Mouse (Mus musculus): ENCODE data around the gene Dcaf4. TPM values are rescaled to one million over a fixed set of nuclear protein-coding genes. Genes with fewer than 3 reads are reported as not detected.

Gene Dcaf4
- polyA plus RNA-seq (2012; fragmentation: generic; extraction: Trizol) = 13.7 TPM

- no peaks in the 10 kb centered on the region for H3K27me3 ChIP-seq (ENCODE audit: control insufficient read depth, insufficient read depth, insufficient read length)
- H3K79me2 ChIP-seq (ENCODE audit: control insufficient read depth, insufficient read depth) = no peaks in the 10 kb centered on the region
- peak within 1 kb of the TSS; percentile 43 for H3K4me3 ChIP-seq
- no peak within 1 kb of the TSS for H3ac ChIP-seq (ENCODE audit: control insufficient read depth, insufficient read length)
- no peaks in the 10 kb centered on the region for H3K36me3 ChIP-seq (ENCODE audit: control insufficient read depth, insufficient read depth)
- H3K4me2 ChIP-seq (ENCODE audit: low read depth) = peak within 1 kb of the TSS; percentile 92
- no peak for TF ChIP-seq MYOG (IDR thresholded peaks at IDR 0.05; ENCODE audit: control insufficient read depth in 1 of 3, insufficient read depth in 1 of 3, insufficient read length in 2 of 3, low read depth in 2 of 3)
- TF ChIP-seq SRF (IDR thresholded peaks at IDR 0.05; ENCODE audit: control insufficient read depth, insufficient read length, low read depth) = peak; percentile 90
- no peak for TF ChIP-seq TCF12 (IDR thresholded peaks at IDR 0.05; ENCODE audit: insufficient read depth, poor library complexity, severe bottlenecking)
- no peak for TF ChIP-seq MAX (IDR thresholded peaks at IDR 0.05; ENCODE audit: low read depth)
- TF ChIP-seq POLR2A (IDR thresholded peaks at IDR 0.05; ENCODE audit: insufficient read length, low read depth) = peak; percentile 57
- no peak for TF ChIP-seq REST (IDR thresholded peaks at IDR 0.05; ENCODE audit: insufficient read depth, insufficient read length)
- TF ChIP-seq TCF3 (IDR thresholded peaks at IDR 0.05; ENCODE audit: insufficient read length, low read depth) = no peak
- TF ChIP-seq CEBPB (IDR thresholded peaks at IDR 0.05; ENCODE audit: insufficient read depth, poor library complexity, severe bottlenecking) = no peak
- no peak for TF ChIP-seq MYOD1 (IDR thresholded peaks at IDR 0.05; ENCODE audit: control insufficient read depth in 1 of 3, insufficient read length in 2 of 3, low read depth in 2 of 3)
- no peak for TF ChIP-seq USF1 (IDR thresholded peaks at IDR 0.05; ENCODE audit: low read depth)
These were observed at the start of gene Dcaf4 for GRCm38 (mm10) chr12:83520311-83520890. Dcaf4 (plus strand) TSS chr12:83520466.

DNA sequence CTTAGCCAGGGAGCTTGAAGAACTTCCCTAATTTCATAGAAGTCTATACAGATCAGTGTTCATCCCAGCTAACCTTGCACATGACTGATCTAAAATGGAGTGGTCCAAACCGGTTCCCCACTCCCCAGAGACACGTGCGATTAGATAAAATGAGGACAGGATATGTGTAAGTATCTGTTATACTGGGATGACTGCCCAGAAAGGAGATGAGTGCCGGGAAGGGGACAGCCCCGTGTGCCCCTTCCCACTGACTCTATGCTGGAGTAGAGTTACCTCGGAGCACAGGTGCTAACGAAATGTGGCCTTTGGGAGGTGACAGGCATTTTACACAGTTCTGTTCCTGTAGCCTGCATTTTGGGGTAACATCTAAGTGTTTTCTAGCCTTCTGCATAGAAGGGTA is 48.5 kb upstream of the Dcaf4 start:
- H3K36me3 ChIP-seq (ENCODE audit: control insufficient read depth, insufficient read depth) = no peaks in the 10 kb centered on the region
- H3K4me3 ChIP-seq = no peak overlapping the region
- no peak overlapping the region for H3K4me2 ChIP-seq (ENCODE audit: low read depth)
- H3K79me2 ChIP-seq (ENCODE audit: control insufficient read depth, insufficient read depth) = no peaks in the 10 kb centered on the region
- peaks cover 29% of the 10 kb centered on the region for H3K27me3 ChIP-seq (ENCODE audit: control insufficient read depth, insufficient read depth, insufficient read length)
- no peak overlapping the region for H3ac ChIP-seq (ENCODE audit: control insufficient read depth, insufficient read length)
- TF ChIP-seq TCF3 (IDR thresholded peaks at IDR 0.05; ENCODE audit: insufficient read length, low read depth) = no peak
- no peak for TF ChIP-seq USF1 (IDR thresholded peaks at IDR 0.05; ENCODE audit: low read depth)
- TF ChIP-seq CEBPB (IDR thresholded peaks at IDR 0.05; ENCODE audit: insufficient read depth, poor library complexity, severe bottlenecking) = no peak
- no peak for TF ChIP-seq MYOG (IDR thresholded peaks at IDR 0.05; ENCODE audit: control insufficient read depth in 1 of 3, insufficient read depth in 1 of 3, insufficient read length in 2 of 3, low read depth in 2 of 3)
- no peak for TF ChIP-seq MYOD1 (IDR thresholded peaks at IDR 0.05; ENCODE audit: control insufficient read depth in 1 of 3, insufficient read length in 2 of 3, low read depth in 2 of 3)
- TF ChIP-seq E2F4 (IDR thresholded peaks at IDR 0.05; ENCODE audit: insufficient read depth) = no peak
- TF ChIP-seq MAX (IDR thresholded peaks at IDR 0.05; ENCODE audit: low read depth) = no peak
- TF ChIP-seq TCF12 (IDR thresholded peaks at IDR 0.05; ENCODE audit: insufficient read depth, poor library complexity, severe bottlenecking) = no peak
- no peak for TF ChIP-seq POLR2A (IDR thresholded peaks at IDR 0.05; ENCODE audit: insufficient read length, low read depth)
- no peak for TF ChIP-seq POLR2AphosphoS2 (IDR thresholded peaks at IDR 0.05; ENCODE audit: insufficient read length, low read depth)

- TF ChIP-seq REST (IDR thresholded peaks at IDR 0.05; ENCODE audit: insufficient read depth, insufficient read length) (no peak), E2F4 (IDR thresholded peaks at IDR 0.05; ENCODE audit: insufficient read depth) (no peak), SRF (IDR thresholded peaks at IDR 0.05; ENCODE audit: control insufficient read depth, insufficient read length, low read depth) (no peak), MYOG (IDR thresholded peaks at IDR 0.05; ENCODE audit: control insufficient read depth in 1 of 3, insufficient read depth in 1 of 3, insufficient read length in 2 of 3, low read depth in 2 of 3) (no peak), POLR2A (IDR thresholded peaks at IDR 0.05; ENCODE audit: insufficient read length, low read depth) (no peak), TCF3 (IDR thresholded peaks at IDR 0.05; ENCODE audit: insufficient read length, low read depth) (no peak), MAX (IDR thresholded peaks at IDR 0.05; ENCODE audit: low read depth) (no peak), MYOD1 (IDR thresholded peaks at IDR 0.05; ENCODE audit: control insufficient read depth in 1 of 3, insufficient read length in 2 of 3, low read depth in 2 of 3) (no peak)
- Histone ChIP-seq H3K4me3 (no peak overlapping the region), H3K27me3 (ENCODE audit: control insufficient read depth, insufficient read depth, insufficient read length) (peaks cover 34% of the 10 kb centered on the region), H3K4me2 (ENCODE audit: low read depth) (no peak overlapping the region), H3K79me2 (ENCODE audit: control insufficient read depth, insufficient read depth) (no peaks in the 10 kb centered on the region), H3K36me3 (ENCODE audit: control insufficient read depth, insufficient read depth) (no peaks in the 10 kb centered on the region), H3ac (ENCODE audit: control insufficient read depth, insufficient read length) (no peak overlapping the region)
These were observed 46.2 kb upstream of the Dcaf4 start for GRCm38 (mm10) chr12:83473987-83474600.

DNA sequence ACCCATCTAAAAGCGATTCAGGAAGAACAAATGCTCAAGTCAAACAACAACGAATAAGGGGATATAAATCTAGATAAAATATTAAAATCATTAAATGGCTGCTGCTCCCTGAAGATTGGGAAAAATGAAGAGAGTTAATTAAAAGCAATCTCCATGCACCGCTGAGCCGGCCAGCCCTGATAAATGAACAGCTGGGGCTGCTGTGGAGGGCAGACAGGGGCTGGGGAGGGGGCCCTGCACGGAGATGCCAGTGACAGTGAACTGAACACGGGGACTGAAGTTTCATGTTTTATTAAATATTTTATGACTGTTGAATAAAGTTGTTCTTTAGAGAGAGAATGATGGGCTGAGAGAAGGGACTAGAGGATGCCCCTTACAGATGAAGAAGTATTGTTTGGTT is 44.8 kb upstream of the Dcaf4 start:
- TF ChIP-seq USF1 (IDR thresholded peaks at IDR 0.05; ENCODE audit: low read depth) = no peak
- no peaks in the 10 kb centered on the region for H3K36me3 ChIP-seq (ENCODE audit: control insufficient read depth, insufficient read depth)
- H3K27me3 ChIP-seq (ENCODE audit: control insufficient read depth, insufficient read depth, insufficient read length) = peaks cover 34% of the 10 kb centered on the region
- H3K4me3 ChIP-seq = no peak overlapping the region
- no peaks in the 10 kb centered on the region for H3K79me2 ChIP-seq (ENCODE audit: control insufficient read depth, insufficient read depth)
- H3K4me2 ChIP-seq (ENCODE audit: low read depth) = no peak overlapping the region
- H3ac ChIP-seq (ENCODE audit: control insufficient read depth, insufficient read length) = no peak overlapping the region

- TF ChIP-seq POLR2A (IDR thresholded peaks at IDR 0.05; ENCODE audit: insufficient read length, low read depth) (no peak), E2F4 (IDR thresholded peaks at IDR 0.05; ENCODE audit: insufficient read depth) (no peak), CEBPB (IDR thresholded peaks at IDR 0.05; ENCODE audit: insufficient read depth, poor library complexity, severe bottlenecking) (no peak), MYOD1 (IDR thresholded peaks at IDR 0.05; ENCODE audit: control insufficient read depth in 1 of 3, insufficient read length in 2 of 3, low read depth in 2 of 3) (no peak), TCF12 (IDR thresholded peaks at IDR 0.05; ENCODE audit: insufficient read depth, poor library complexity, severe bottlenecking) (no peak), SRF (IDR thresholded peaks at IDR 0.05; ENCODE audit: control insufficient read depth, insufficient read length, low read depth) (no peak), TCF3 (IDR thresholded peaks at IDR 0.05; ENCODE audit: insufficient read length, low read depth) (no peak), MAX (IDR thresholded peaks at IDR 0.05; ENCODE audit: low read depth) (no peak), MYOG (IDR thresholded peaks at IDR 0.05; ENCODE audit: control insufficient read depth in 1 of 3, insufficient read depth in 1 of 3, insufficient read length in 2 of 3, low read depth in 2 of 3) (no peak)
- H3K79me2 ChIP-seq (ENCODE audit: control insufficient read depth, insufficient read depth) = no peaks in the 10 kb centered on the region
- no peak overlapping the region for H3ac ChIP-seq (ENCODE audit: control insufficient read depth, insufficient read length)
- H3K4me2 ChIP-seq (ENCODE audit: low read depth) = no peak overlapping the region
- peaks cover 34% of the 10 kb centered on the region for H3K27me3 ChIP-seq (ENCODE audit: control insufficient read depth, insufficient read depth, insufficient read length)
- no peak overlapping the region for H3K4me3 ChIP-seq
- H3K36me3 ChIP-seq (ENCODE audit: control insufficient read depth, insufficient read depth) = no peaks in the 10 kb centered on the region
These were observed 44.0 kb upstream of the Dcaf4 start for GRCm38 (mm10) chr12:83476277-83476676.

Data from myocyte (in vitro differentiated cells).